Mouse (Mus musculus): ENCODE data around the gene Rgs3. TPM values are rescaled to one million over a fixed set of nuclear protein-coding genes. Genes with fewer than 3 reads are reported as not detected.

The Rgs3 gene
- polyA plus RNA-seq, 1 experiment from 2014 or later: 62.0 TPM

GRCm38 (mm10) chr4:62633243-62633642 lies 73.6 kb downstream of the Rgs3 start:
- WGBS: 86% methylated on average over 4 of the region's 4 CpGs
- peaks cover 27% of the 10 kb centered on the region for H3K4me1 ChIP-seq (ENCODE audit: insufficient read depth, low read length)
- no peak overlapping the region for H3K27ac ChIP-seq (ENCODE audit: low read length)
- no peak overlapping the region for H3K9ac ChIP-seq (replicated peaks; ENCODE audit: low read length)
- no peak for ATAC-seq (ENCODE audit: low FRiP score, low TSS enrichment)
- peaks cover 5% of the 10 kb centered on the region for H3K36me3 ChIP-seq (ENCODE audit: insufficient read depth, low read length)
- H3K4me3 ChIP-seq (ENCODE audit: low read length): no peak overlapping the region
- no peaks in the 10 kb centered on the region for H3K27me3 ChIP-seq (ENCODE audit: insufficient read depth, low read length)
- no peaks in the 10 kb centered on the region for H3K9me3 ChIP-seq (ENCODE audit: low read length)
- H3K4me2 ChIP-seq (replicated peaks; ENCODE audit: low read depth, low read length): no peak overlapping the region

- Histone ChIP-seq H3K9ac (replicated peaks; ENCODE audit: low read length) (peak overlapping the region; percentile 17), H3K27ac (ENCODE audit: low read length) (peak overlapping the region; percentile 50; the same call in 1 of the 2 replicates), H3K36me3 (ENCODE audit: insufficient read depth, low read length) (peaks cover 9% of the 10 kb centered on the region), H3K4me2 (replicated peaks; ENCODE audit: low read depth, low read length) (no peak overlapping the region), H3K4me1 (ENCODE audit: insufficient read depth, low read length) (peaks cover 27% of the 10 kb centered on the region), H3K4me3 (ENCODE audit: low read length) (no peak overlapping the region), H3K9me3 (ENCODE audit: low read length) (no peaks in the 10 kb centered on the region), H3K27me3 (ENCODE audit: insufficient read depth, low read length) (no peaks in the 10 kb centered on the region)
- WGBS: 27% methylated on average over 10 of the region's 13 CpGs
- ATAC-seq (ENCODE audit: low FRiP score, low TSS enrichment): peak; percentile 72; the same call in 1 of the 2 replicates
Observed at GRCm38 (mm10) chr4:62634054-62634591, 74.5 kb downstream of the Rgs3 start.

- peaks cover 23% of the 10 kb centered on the region for H3K4me1 ChIP-seq (ENCODE audit: insufficient read depth, low read length)
- no peak overlapping the region for H3K27ac ChIP-seq (ENCODE audit: low read length)
- no peaks in the 10 kb centered on the region for H3K27me3 ChIP-seq (ENCODE audit: insufficient read depth, low read length)
- H3K4me3 ChIP-seq (ENCODE audit: low read length): no peak overlapping the region
- peaks cover 9% of the 10 kb centered on the region for H3K36me3 ChIP-seq (ENCODE audit: insufficient read depth, low read length)
- no peaks in the 10 kb centered on the region for H3K9me3 ChIP-seq (ENCODE audit: low read length)
- no peak; the same call in 1 of the 2 replicates for ATAC-seq (ENCODE audit: low FRiP score, low TSS enrichment)
- 46% methylated on average over 2 of the region's 2 CpGs for WGBS
- H3K9ac ChIP-seq (replicated peaks; ENCODE audit: low read length): no peak overlapping the region
- no peak overlapping the region for H3K4me2 ChIP-seq (replicated peaks; ENCODE audit: low read depth, low read length)
Observed at GRCm38 (mm10) chr4:62634840-62635239, 75.2 kb downstream of the Rgs3 start.

- ATAC-seq (ENCODE audit: low FRiP score, low TSS enrichment): no peak
- peaks cover 31% of the 10 kb centered on the region for H3K4me1 ChIP-seq (ENCODE audit: insufficient read depth, low read length)
- peaks cover 9% of the 10 kb centered on the region for H3K36me3 ChIP-seq (ENCODE audit: insufficient read depth, low read length)
- H3K4me3 ChIP-seq (ENCODE audit: low read length): no peak overlapping the region
- H3K27ac ChIP-seq (ENCODE audit: low read length): no peak overlapping the region
- H3K27me3 ChIP-seq (ENCODE audit: insufficient read depth, low read length): no peaks in the 10 kb centered on the region
- 83% methylated on average over 6 of the region's 6 CpGs for WGBS
- H3K9me3 ChIP-seq (ENCODE audit: low read length): no peaks in the 10 kb centered on the region
- no peak overlapping the region for H3K4me2 ChIP-seq (replicated peaks; ENCODE audit: low read depth, low read length)
- H3K9ac ChIP-seq (replicated peaks; ENCODE audit: low read length): no peak overlapping the region
Observed at GRCm38 (mm10) chr4:62636047-62636446, 76.4 kb downstream of the Rgs3 start.

- peaks cover 39% of the 10 kb centered on the region for H3K4me1 ChIP-seq (ENCODE audit: insufficient read depth, low read length)
- no peaks in the 10 kb centered on the region for H3K9me3 ChIP-seq (ENCODE audit: low read length)
- H3K4me3 ChIP-seq (ENCODE audit: low read length): no peak overlapping the region
- ATAC-seq (ENCODE audit: low FRiP score, low TSS enrichment): no peak
- no peak overlapping the region for H3K27ac ChIP-seq (ENCODE audit: low read length)
- no peak overlapping the region for H3K4me2 ChIP-seq (replicated peaks; ENCODE audit: low read depth, low read length)
- WGBS: 78% methylated on average over 4 of the region's 4 CpGs
- H3K9ac ChIP-seq (replicated peaks; ENCODE audit: low read length): no peak overlapping the region
- peaks cover 9% of the 10 kb centered on the region for H3K36me3 ChIP-seq (ENCODE audit: insufficient read depth, low read length)
- no peaks in the 10 kb centered on the region for H3K27me3 ChIP-seq (ENCODE audit: insufficient read depth, low read length)
Observed at GRCm38 (mm10) chr4:62637856-62638604, 78.4 kb downstream of the Rgs3 start.

GRCm38 (mm10) chr4:62640496-62641229 lies 81.0 kb downstream of the Rgs3 start:
- no peak for ATAC-seq (ENCODE audit: low FRiP score, low TSS enrichment)
- H3K4me1 ChIP-seq (ENCODE audit: insufficient read depth, low read length): peaks cover 28% of the 10 kb centered on the region
- H3K36me3 ChIP-seq (ENCODE audit: insufficient read depth, low read length): peaks cover 9% of the 10 kb centered on the region
- no peak overlapping the region for H3K9ac ChIP-seq (replicated peaks; ENCODE audit: low read length)
- H3K27me3 ChIP-seq (ENCODE audit: insufficient read depth, low read length): no peaks in the 10 kb centered on the region
- no peaks in the 10 kb centered on the region for H3K9me3 ChIP-seq (ENCODE audit: low read length)
- 60% methylated on average over 15 of the region's 15 CpGs for WGBS
- peak overlapping the region; percentile 54 for H3K27ac ChIP-seq (ENCODE audit: low read length)
- no peak overlapping the region for H3K4me2 ChIP-seq (replicated peaks; ENCODE audit: low read depth, low read length)
- no peak overlapping the region for H3K4me3 ChIP-seq (ENCODE audit: low read length)

- ATAC-seq (ENCODE audit: low FRiP score, low TSS enrichment): 0 out of 2 replicates have a peak, but pooled peaks have one; percentile 27
- Histone ChIP-seq H3K9ac (replicated peaks; ENCODE audit: low read length) (no peak overlapping the region), H3K36me3 (ENCODE audit: insufficient read depth, low read length) (peaks cover 7% of the 10 kb centered on the region; the same call in 1 of the 2 replicates), H3K4me2 (replicated peaks; ENCODE audit: low read depth, low read length) (no peak overlapping the region), H3K27ac (ENCODE audit: low read length) (peak overlapping the region; percentile 54), H3K4me3 (ENCODE audit: low read length) (no peak overlapping the region), H3K4me1 (ENCODE audit: insufficient read depth, low read length) (peaks cover 25% of the 10 kb centered on the region), H3K27me3 (ENCODE audit: insufficient read depth, low read length) (no peaks in the 10 kb centered on the region), H3K9me3 (ENCODE audit: low read length) (no peaks in the 10 kb centered on the region)
- WGBS: 25% methylated on average over 11 of the region's 11 CpGs
Observed at GRCm38 (mm10) chr4:62641230-62641589, 81.6 kb downstream of the Rgs3 start.

- no peak for ATAC-seq (ENCODE audit: low FRiP score, low TSS enrichment)
- H3K9ac ChIP-seq (replicated peaks; ENCODE audit: low read length): no peak overlapping the region
Observed at GRCm38 (mm10) chr4:62641656-62642055, 82.0 kb downstream of the Rgs3 start.

GRCm38 (mm10) chr4:62643401-62643800 lies 83.8 kb downstream of the Rgs3 start:
- WGBS: 71% methylated on average over 8 of the region's 8 CpGs
- ATAC-seq (ENCODE audit: low FRiP score, low TSS enrichment): no peak
- no peaks in the 10 kb centered on the region for H3K27me3 ChIP-seq (ENCODE audit: insufficient read depth, low read length)
- H3K4me3 ChIP-seq (ENCODE audit: low read length): no peak overlapping the region
- H3K9me3 ChIP-seq (ENCODE audit: low read length): no peaks in the 10 kb centered on the region
- H3K27ac ChIP-seq (ENCODE audit: low read length): no peak overlapping the region
- 0 out of 2 replicates have a peak, but pooled peaks cover 4% of the 10 kb centered on the region for H3K36me3 ChIP-seq (ENCODE audit: insufficient read depth, low read length)
- H3K4me2 ChIP-seq (replicated peaks; ENCODE audit: low read depth, low read length): no peak overlapping the region
- peaks cover 21% of the 10 kb centered on the region for H3K4me1 ChIP-seq (ENCODE audit: insufficient read depth, low read length)
- H3K9ac ChIP-seq (replicated peaks; ENCODE audit: low read length): no peak overlapping the region

More at GRCm38 (mm10) chr4:62641656-62642055, 82.0 kb downstream of the Rgs3 start:
- Histone ChIP-seq H3K4me3 (ENCODE audit: low read length) (no peak overlapping the region), H3K27ac (ENCODE audit: low read length) (peak overlapping the region; percentile 54), H3K4me2 (replicated peaks; ENCODE audit: low read depth, low read length) (no peak overlapping the region), H3K4me1 (ENCODE audit: insufficient read depth, low read length) (peaks cover 22% of the 10 kb centered on the region), H3K27me3 (ENCODE audit: insufficient read depth, low read length) (no peaks in the 10 kb centered on the region), H3K36me3 (ENCODE audit: insufficient read depth, low read length) (0 out of 2 replicates have a peak, but pooled peaks cover 6% of the 10 kb centered on the region), H3K9me3 (ENCODE audit: low read length) (no peaks in the 10 kb centered on the region)
- 67% methylated on average over 3 of the region's 3 CpGs for WGBS
